ENCODE assay signal across 9 mouse cellular contexts in the genomic region with DNA sequence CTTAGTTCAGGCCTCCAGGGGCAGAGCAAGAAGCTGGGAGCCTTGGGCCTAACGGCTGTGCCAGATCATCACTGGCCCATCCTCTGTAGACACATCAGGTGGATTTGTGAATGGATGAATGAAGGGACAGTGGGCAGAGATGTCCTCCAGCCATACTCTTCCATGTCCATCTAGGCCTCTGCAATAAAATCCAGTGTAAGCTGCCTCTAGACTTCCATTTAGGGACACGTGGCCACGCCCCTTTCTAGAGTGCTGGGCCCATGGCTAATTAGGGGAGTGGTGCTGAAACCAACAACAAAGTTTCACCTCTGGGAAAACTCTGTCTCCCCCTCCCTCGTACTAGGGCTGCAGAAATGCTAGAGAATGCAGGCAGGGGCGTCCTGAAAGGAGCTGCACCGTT. TPM values are rescaled to one million over a fixed set of nuclear protein-coding genes. Genes with fewer than 3 reads are reported as not detected.
DNase-seq lines count a peak whose midpoint lies in the region; ATAC-seq and TF ChIP-seq lines count a peak whose summit lies in the region.
"Had no signal": no experiment of that assay in that cellular context is flagged by ENCODE, and none has a peak within 500 bp of the region (broad histone marks: within the 10 kb centered on the region; RNA-seq: fewer than 3 reads in every experiment).

No protein-coding gene starts in this region.

- 16% methylated on average over 6 of the region's 6 CpGs for WGBS in heart, embryonic 14.5 days
- 16% methylated on average over 6 of the region's 6 CpGs for WGBS in heart, adult 2 months
- WGBS in hindbrain, embryonic 11.5 days = 13% methylated on average over 6 of the region's 6 CpGs
- WGBS in midbrain, embryonic 11.5 days = 12% methylated on average over 6 of the region's 6 CpGs

- no peaks in the 10 kb centered on the region for H3K79me2 ChIP-seq in heart, adult 2 months (replicated peaks; ENCODE audit: control insufficient read depth, insufficient read depth, low read length)

- TF ChIP-seq CTCF in heart, adult 2 months (IDR thresholded peaks at IDR 0.05) = no peak

- peaks cover 4 to 7% of the 10 kb centered on the region in 2 experiments; a peak in 2 of 4 replicates for H3K4me1 ChIP-seq in heart, embryonic 14.5 days (ENCODE audit: control insufficient read depth in 2 of 2, insufficient read depth in 2 of 2, low read length in 2 of 2)
- peaks cover 2% of the 10 kb centered on the region for H3K4me1 ChIP-seq in heart, adult 2 months (ENCODE audit: control insufficient read depth, insufficient read depth, low read length)
- H3K4me1 ChIP-seq in ES-E14 (ENCODE audit: control insufficient read depth in 2 of 2, insufficient read depth in 2 of 2, low read length in 2 of 2, poor library complexity in 1 of 2) = peaks cover 0 to 4% of the 10 kb centered on the region in 2 experiments; a peak in 1 of 4 replicates
- no peaks in the 10 kb centered on the region for H3K4me1 ChIP-seq in hindbrain, embryonic 11.5 days (replicated peaks; ENCODE audit: control insufficient read depth, insufficient read depth, low read length)
- peaks cover 10% of the 10 kb centered on the region for H3K4me1 ChIP-seq in midbrain, embryonic 11.5 days (ENCODE audit: control insufficient read depth, insufficient read depth, low read length)

- H3K4me3 ChIP-seq in heart, embryonic 14.5 days (ENCODE audit: control insufficient read depth in 1 of 2, insufficient read depth in 1 of 2, low read depth in 1 of 2, low read length in 2 of 2) = peak overlapping the region; percentile 24 to 29
- no peak overlapping the region for H3K4me3 ChIP-seq in heart, adult 2 months
- peak overlapping the region; percentile 34 to 52; a peak in 2 of 4 replicates for H3K4me3 ChIP-seq in ES-E14 (ENCODE audit: insufficient read depth in 1 of 2, low read depth in 1 of 2, low read length in 2 of 2, poor library complexity in 1 of 2, severe bottlenecking in 1 of 2)
- H3K4me3 ChIP-seq in hindbrain, embryonic 11.5 days (ENCODE audit: low read depth, low read length) = peak overlapping the region; percentile 15
- peak overlapping the region; percentile 27 for H3K4me3 ChIP-seq in midbrain, embryonic 11.5 days (ENCODE audit: low read depth, low read length)

- no peak for TF ChIP-seq POLR2A in heart, adult 2 months (IDR thresholded peaks at IDR 0.05; ENCODE audit: insufficient read depth, low read depth, low read length)

- H3K4me2 ChIP-seq in heart, embryonic 14.5 days (ENCODE audit: low read length) = peak overlapping the region; percentile 60
- H3K4me2 ChIP-seq in hindbrain, embryonic 11.5 days (replicated peaks; ENCODE audit: low read depth, low read length) = peak overlapping the region; percentile 48
- peak overlapping the region; percentile 62 for H3K4me2 ChIP-seq in midbrain, embryonic 11.5 days

- peaks cover 64% of the 10 kb centered on the region for H3K27me3 ChIP-seq in heart, embryonic 14.5 days (ENCODE audit: control insufficient read depth, insufficient read depth, low read length)
- H3K27me3 ChIP-seq in heart, adult 2 months (ENCODE audit: control insufficient read depth, insufficient read depth, low read length) = peaks cover 7% of the 10 kb centered on the region
- H3K27me3 ChIP-seq in hindbrain, embryonic 11.5 days (ENCODE audit: control insufficient read depth, insufficient read depth, low read length) = peaks cover 10% of the 10 kb centered on the region; the same call in 1 of the 2 replicates
- H3K27me3 ChIP-seq in midbrain, embryonic 11.5 days (ENCODE audit: control insufficient read depth, insufficient read depth, low read length) = peaks cover 24% of the 10 kb centered on the region

- H3K9ac ChIP-seq in heart, embryonic 14.5 days (ENCODE audit: low read length) = no peak overlapping the region
- no peak overlapping the region for H3K9ac ChIP-seq in heart, adult 2 months (ENCODE audit: low read depth, low read length)
- no peak overlapping the region for H3K9ac ChIP-seq in ES-E14 (ENCODE audit: insufficient read depth, low read depth, low read length, poor library complexity, severe bottlenecking)
- no peak overlapping the region for H3K9ac ChIP-seq in hindbrain, embryonic 11.5 days (ENCODE audit: low read depth, low read length)
- H3K9ac ChIP-seq in midbrain, embryonic 11.5 days (ENCODE audit: low read length) = peak overlapping the region; percentile 55

- no peaks in the 10 kb centered on the region for H3K36me3 ChIP-seq in heart, embryonic 14.5 days (ENCODE audit: control insufficient read depth, insufficient read depth, low read length)
- no peaks in the 10 kb centered on the region for H3K36me3 ChIP-seq in heart, adult 2 months (ENCODE audit: control insufficient read depth, insufficient read depth, low read length)
- no peaks in the 10 kb centered on the region for H3K36me3 ChIP-seq in ES-E14 (ENCODE audit: control insufficient read depth, insufficient read depth, low read length, poor library complexity, severe bottlenecking)
- no peaks in the 10 kb centered on the region for H3K36me3 ChIP-seq in hindbrain, embryonic 11.5 days (ENCODE audit: control insufficient read depth, insufficient read depth, low read length)
- no peaks in the 10 kb centered on the region for H3K36me3 ChIP-seq in midbrain, embryonic 11.5 days (ENCODE audit: control insufficient read depth, insufficient read depth, low read length)

- in situ Hi-C loops in ES-E14 (cut with MboI; ENCODE audit: low sequenced_read_pairs in 2 of 2, unreplicated experiment in 2 of 2) = loop anchor here in 1 of 2 experiments (10.0 kb wide), 1 partner anchor 155 kb away; the partner anchor contains the start of gene Efcab14

- intact Hi-C loops in heart, adult 2 months (cut with DNase I) = no loop called here

- no peak for TF ChIP-seq EP300 in heart, adult 2 months (IDR thresholded peaks at IDR 0.05; ENCODE audit: insufficient read depth, low read depth, low read length)

- H3K9me3 ChIP-seq in heart, embryonic 14.5 days (ENCODE audit: control insufficient read depth, low read length) = no peaks in the 10 kb centered on the region
- no peaks in the 10 kb centered on the region for H3K9me3 ChIP-seq in ES-E14 (ENCODE audit: control insufficient read depth, insufficient read depth, low read depth, low read length)
- H3K9me3 ChIP-seq in hindbrain, embryonic 11.5 days (ENCODE audit: control insufficient read depth, low read length) = no peaks in the 10 kb centered on the region
- H3K9me3 ChIP-seq in midbrain, embryonic 11.5 days (ENCODE audit: control insufficient read depth, low read length) = no peaks in the 10 kb centered on the region

- H3K27ac ChIP-seq in heart, embryonic 14.5 days (replicated peaks in 1 of 2; ENCODE audit: control insufficient read depth in 1 of 2, insufficient read depth in 1 of 2, low read depth in 2 of 2, low read length in 2 of 2) = no peak overlapping the region
- H3K27ac ChIP-seq in heart, adult 2 months = no peak overlapping the region
- no peak overlapping the region for H3K27ac ChIP-seq in ES-E14 (ENCODE audit: insufficient read depth, low read depth, low read length, poor library complexity, severe bottlenecking)
- no peak overlapping the region for H3K27ac ChIP-seq in hindbrain, embryonic 11.5 days (ENCODE audit: low read depth, low read length)
- H3K27ac ChIP-seq in midbrain, embryonic 11.5 days (ENCODE audit: low read depth, low read length) = no peak overlapping the region

- no peak for ATAC-seq in heart, embryonic 14.5 days (ENCODE audit: insufficient number of reproducible peaks, insufficient read depth, low FRiP score, low read depth)
- ATAC-seq in hindbrain, embryonic 11.5 days (ENCODE audit: low FRiP score) = peak; percentile 25; the same call in 1 of the 2 replicates
- peak; percentile 17; the same call in 1 of the 2 replicates for ATAC-seq in midbrain, embryonic 11.5 days (ENCODE audit: low FRiP score)

- no peak for DNase-seq in heart, adult 2 months
- DNase-seq in ES-E14 (ENCODE audit: low read depth, low spot score) = peak; percentile 30
- no peak for DNase-seq in hindbrain, embryonic 11.5 days (ENCODE audit: low spot score)
- DNase-seq in midbrain, embryonic 11.5 days (ENCODE audit: low spot score, missing footprints) = peak; percentile 85
- no peak for DNase-seq in urinary bladder, postnatal 14 days (ENCODE audit: low spot score)
- DNase-seq in thymus, postnatal 25 days = no peak
- no peak for DNase-seq in spleen, postnatal 4 days (ENCODE audit: low spot score in 2 of 2)

TF ChIP-seq in ES-E14, 5 proteins besides CTCF, POLR2A, EP300 and RAD21 (continues in another document):
- TF ChIP-seq CHD2 (IDR thresholded peaks at IDR 0.05; ENCODE audit: low read depth, low read length) = no peak
- no peak for TF ChIP-seq HCFC1 (IDR thresholded peaks at IDR 0.05; ENCODE audit: borderline replicate concordance, insufficient read depth, low read length)
- no peak for TF ChIP-seq ZNF384 (IDR thresholded peaks at IDR 0.05; ENCODE audit: low read depth, low read length)
- no peak for TF ChIP-seq MAFK (IDR thresholded peaks at IDR 0.05; ENCODE audit: insufficient read depth, low read depth, low read length)

RNA-seq across cellular contexts. Expression of gene 6430628N08Rik, which starts 0.4 kb away (rescaled TPM):
- not detected in 2 replicates for polyA plus RNA-seq in heart, embryonic 14.5 days (2014; fragmentation: Nextera tagmentation; extraction: Ambion mirVana)
- total RNA-seq in heart, adult 2 months (2021) = not detected
- polyA plus RNA-seq in heart, adult 2 months (2012; rRNA removed) = not detected in 2 replicates
- not detected in 2 replicates for total RNA-seq in ES-E14 (2012; rRNA removed)
- polyA plus RNA-seq in hindbrain, embryonic 11.5 days (2014; fragmentation: Nextera tagmentation; extraction: Ambion mirVana) = not detected in 2 replicates
- 0.33 TPM in 1 of 2 replicates, not detected in the other for polyA plus RNA-seq in midbrain, embryonic 11.5 days (2014; fragmentation: Nextera tagmentation; extraction: Ambion mirVana)
- total RNA-seq: gastrocnemius, adult 8-10 months had no signal

RNA-seq across cellular contexts. Expression of gene Kncn, which starts 5.9 kb away (rescaled TPM):
- not detected in 2 replicates for polyA plus RNA-seq in heart, embryonic 14.5 days (2014; fragmentation: Nextera tagmentation; extraction: Ambion mirVana)
- total RNA-seq in heart, adult 2 months (2021) = not detected
- polyA plus RNA-seq in heart, adult 2 months (2012; rRNA removed) = 0.18 TPM in 1 of 2 replicates, not detected in the other
- not detected in 2 replicates for total RNA-seq in ES-E14 (2012; rRNA removed)
- not detected in 2 replicates for polyA plus RNA-seq in hindbrain, embryonic 11.5 days (2014; fragmentation: Nextera tagmentation; extraction: Ambion mirVana)
- not detected in 2 replicates for polyA plus RNA-seq in midbrain, embryonic 11.5 days (2014; fragmentation: Nextera tagmentation; extraction: Ambion mirVana)
- total RNA-seq: gastrocnemius, adult 8-10 months had no signal

RNA-seq across cellular contexts. Expression of gene Dmbx1, which starts 49.7 kb away (rescaled TPM):
- polyA plus RNA-seq in heart, embryonic 14.5 days (2014; fragmentation: Nextera tagmentation; extraction: Ambion mirVana) = not detected in 2 replicates
- total RNA-seq in heart, adult 2 months (2021) = not detected
- polyA plus RNA-seq in heart, adult 2 months (2012; rRNA removed) = not detected in 2 replicates
- total RNA-seq in ES-E14 (2012; rRNA removed) = 0.11 and 0.18 TPM in 2 replicates
- polyA plus RNA-seq in hindbrain, embryonic 11.5 days (2014; fragmentation: Nextera tagmentation; extraction: Ambion mirVana) = 2.4 and 2.5 TPM in 2 replicates
- 15.1 and 15.9 TPM in 2 replicates for polyA plus RNA-seq in midbrain, embryonic 11.5 days (2014; fragmentation: Nextera tagmentation; extraction: Ambion mirVana)
- total RNA-seq: gastrocnemius, adult 8-10 months had no signal

RNA-seq across cellular contexts. Expression of gene Mknk1, which starts 51.1 kb away (rescaled TPM):
- polyA plus RNA-seq in heart, embryonic 14.5 days (2014; fragmentation: Nextera tagmentation; extraction: Ambion mirVana) = 16.2 and 16.7 TPM in 2 replicates
- 10 to 100 TPM; 18.3 to 20.6 TPM for total RNA-seq in heart, adult 2 months (2021)
- 32.1 and 42.1 TPM in 2 replicates for polyA plus RNA-seq in heart, adult 2 months (2012; rRNA removed)
- total RNA-seq in ES-E14 (2012; rRNA removed) = 18.5 and 24.0 TPM in 2 replicates
- polyA plus RNA-seq in hindbrain, embryonic 11.5 days (2014; fragmentation: Nextera tagmentation; extraction: Ambion mirVana) = 15.5 and 19.3 TPM in 2 replicates
- polyA plus RNA-seq in midbrain, embryonic 11.5 days (2014; fragmentation: Nextera tagmentation; extraction: Ambion mirVana) = 17.9 and 22.3 TPM in 2 replicates

Comparison
In these comparisons a context has a peak if more than half of its experiments do, and no peak if none do; other contexts are left out.
1. DNase-seq: peak in ES-E14 (single experiment) and midbrain, embryonic 11.5 days (single experiment); none in heart, adult 2 months (0 of 2), hindbrain, embryonic 11.5 days (single experiment), urinary bladder, postnatal 14 days (single experiment), thymus, postnatal 25 days (single experiment) and spleen, postnatal 4 days (0 of 2).
2. Peak in every context shown above with its lines, with median percentiles within 50 percentile points of each other: H3K4me2 ChIP-seq.